Mouse (Mus musculus): ENCODE data around the gene Grip1. TPM values are rescaled to one million over a fixed set of nuclear protein-coding genes. Genes with fewer than 3 reads are reported as not detected.

Gene Grip1
- polyA plus RNA-seq (2017; shearing (Covaris generic)), result under 1 TPM in 1 of 2 experiments, not detected in 1; 0.50 TPM

DNA sequence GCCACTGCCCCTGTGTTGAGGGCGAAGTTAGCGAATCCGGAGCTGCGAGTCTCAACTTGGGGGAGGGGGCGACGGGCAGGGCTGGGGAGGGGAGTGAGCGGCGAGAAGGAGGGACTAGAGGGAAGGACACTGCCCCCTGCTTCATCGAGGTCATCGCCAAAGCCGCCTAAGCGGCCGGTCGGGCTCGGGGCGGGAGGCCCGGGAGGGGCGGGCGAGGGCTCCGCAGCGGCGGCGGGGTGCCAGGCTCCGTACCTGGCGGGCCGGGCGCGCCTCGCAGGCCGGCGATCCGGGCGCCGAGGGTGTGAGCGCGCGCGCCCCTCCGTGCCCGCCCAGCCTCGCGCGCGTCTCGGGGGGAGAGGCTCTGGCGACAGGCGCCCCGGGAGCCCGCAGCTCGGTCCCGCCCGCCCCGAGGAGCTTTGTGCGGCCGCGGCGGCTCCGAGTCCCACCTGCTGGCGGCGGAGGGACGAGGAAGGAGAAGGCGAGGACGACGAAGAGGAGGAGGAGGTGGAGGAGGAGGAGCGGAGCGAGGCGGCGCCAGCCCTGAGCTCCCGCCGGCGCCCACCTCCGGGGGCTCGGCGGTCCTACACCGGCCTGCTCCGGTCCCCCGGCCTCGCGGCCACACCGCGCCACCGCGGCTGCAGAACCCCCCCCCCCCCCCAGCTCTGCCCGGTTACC is at the start of gene Grip1:
Gene Grip1, plus strand, starts transcription at position 400 of the 675 bp plus-strand sequence.

DNA sequence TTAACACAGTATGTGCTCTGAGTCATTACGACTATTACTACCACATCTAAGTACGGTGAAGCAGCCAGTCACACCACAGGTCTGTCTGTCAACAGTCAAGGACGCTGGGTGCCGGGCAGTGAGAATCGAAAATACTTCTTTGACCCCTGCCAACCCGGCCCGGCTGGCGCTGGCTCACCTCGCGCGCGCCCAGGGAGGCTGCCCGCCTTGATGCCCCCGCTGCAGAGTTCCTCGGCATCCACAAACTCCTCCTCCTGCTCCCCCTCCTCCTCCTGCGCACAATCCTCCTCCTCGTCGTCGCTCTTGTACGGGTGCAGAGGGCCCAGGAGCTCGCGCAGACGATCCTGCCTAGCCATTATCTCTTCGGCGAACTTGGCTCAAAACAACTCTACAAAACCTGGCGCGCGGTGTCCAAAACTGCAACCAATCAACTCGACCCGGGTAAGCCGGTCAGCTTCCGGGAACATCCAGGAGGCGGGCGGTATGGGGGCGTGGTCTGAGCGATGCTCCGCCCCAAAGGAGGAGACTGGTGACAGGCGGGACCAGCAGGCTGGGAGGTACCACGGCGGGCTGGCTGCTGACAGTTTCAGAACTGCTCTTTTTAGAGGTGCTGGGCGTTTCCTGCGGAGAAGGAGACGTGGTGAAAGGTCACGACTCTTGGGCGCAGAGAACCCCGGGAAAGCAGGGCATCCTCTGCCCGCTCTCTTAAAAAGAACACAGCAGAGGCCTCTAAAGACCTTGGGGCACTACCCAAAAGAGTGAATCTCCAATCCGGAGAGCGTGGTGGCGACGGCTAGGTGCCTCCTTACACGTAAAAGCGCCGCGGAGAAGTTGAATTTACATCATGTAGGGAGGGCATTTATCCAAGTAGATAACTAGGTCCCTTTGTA is 659.1 kb downstream of the Grip1 start, which contains the start of gene Helb:
Gene Helb, minus strand, starts transcription at position 481 of the 890 bp plus-strand sequence.

Other genes with a start within 250 kb of the Grip1 start
- gene Cand1, start 213.8 kb upstream of the Grip1 start, polyA plus RNA-seq (2017; shearing (Covaris generic)), result 100 to 1,000 TPM in 1 of 2 experiments, 10 to 100 TPM in 1; 81.5 to 104 TPM

Measured in activated CD4-positive, CD25-positive, alpha-beta regulatory T cell (primary cell).